Mouse (Mus musculus) gastrocnemius, postnatal 4 days (tissue): Measurements from ENCODE around the gene Dll3. TPM values are rescaled to one million over a fixed set of nuclear protein-coding genes. Genes with fewer than 3 reads are reported as not detected.

ENCODE experiments used
- DNase-seq, 2 experiments: peaks; one replicate each; pipeline ENCODE4 v3.0.0; 2021 to 2022; ENCODE audit warnings: low spot score in 2 of 2, mixed read lengths in 2 of 2
- total RNA-seq, 2 experiments: library from RNA; stranded (reverse); gene quantifications; 2 replicates each; pipeline ENCODE4 v1.2.3; 2021

Gene Dll3
- total RNA-seq, 2 experiments from 2014 or later: not detected

DNA sequence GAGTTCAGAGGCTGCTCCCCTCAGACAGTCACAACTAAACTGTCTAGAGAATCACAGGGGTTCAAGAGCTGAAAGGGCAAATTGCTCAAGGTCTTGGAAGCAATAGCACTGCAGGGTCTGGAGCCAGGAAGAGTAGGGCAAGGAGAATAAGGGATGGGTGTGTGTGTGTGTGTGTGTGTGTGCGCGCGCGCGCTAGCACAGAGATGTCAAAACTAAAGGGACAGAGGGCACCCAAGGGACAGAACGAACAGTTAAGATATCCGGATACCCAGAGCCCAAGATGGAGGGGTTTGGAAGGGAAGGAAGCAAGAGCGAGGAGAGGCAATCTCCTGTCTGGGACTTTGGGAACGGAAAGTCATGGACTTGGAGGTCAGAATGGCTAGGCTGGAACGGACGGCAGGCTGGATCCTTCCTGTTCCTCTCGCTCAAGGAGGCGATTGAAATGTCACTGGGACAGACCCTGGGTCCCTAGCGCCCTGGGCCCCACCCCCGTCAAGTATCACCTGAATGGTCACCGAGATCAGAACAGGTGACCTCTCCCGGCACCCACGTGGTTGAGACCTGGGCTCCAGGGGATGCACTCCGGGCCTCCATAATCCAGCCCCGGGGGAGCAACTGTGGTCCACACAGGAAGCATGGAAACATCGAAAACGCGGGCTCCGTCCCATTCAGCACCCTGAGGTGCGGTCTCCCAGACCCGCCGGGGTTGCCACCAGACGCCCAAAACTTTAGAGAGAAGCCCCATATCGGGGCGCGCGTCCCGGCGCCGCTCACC, 9.3 kb upstream of the Dll3 start:
- DNase-seq: no peak

DNA sequence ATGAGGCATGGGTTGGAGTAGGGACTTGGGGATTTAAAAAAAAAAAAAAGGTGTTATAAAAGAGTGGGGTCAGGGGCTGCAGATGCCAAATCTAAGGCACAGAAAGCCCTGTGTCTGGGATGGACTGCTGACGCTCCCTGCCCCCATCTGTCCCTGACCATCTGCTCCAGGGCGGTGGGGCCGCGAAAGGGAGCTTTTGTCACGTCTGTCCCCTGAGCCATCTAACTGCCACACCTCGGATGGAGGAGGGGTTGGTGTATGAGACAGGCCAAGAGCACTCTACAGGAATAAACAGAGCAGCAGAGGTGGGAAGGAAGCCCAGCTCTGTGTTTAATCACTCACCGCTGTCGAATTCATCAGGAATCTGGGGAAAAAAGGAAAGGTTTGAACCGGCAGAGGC, 7.7 kb upstream of the Dll3 start:
- DNase-seq: no peak

- no peak for DNase-seq
Measured at GRCm38 (mm10) chr7:28306216-28306615, 4.2 kb upstream of the Dll3 start.

GRCm38 (mm10) chr7:28305641-28306040, 3.6 kb upstream of the Dll3 start:
- no peak for DNase-seq

- DNase-seq: peak in 1 of 2 experiments; percentile 47
Measured at GRCm38 (mm10) chr7:28298837-28299625, 3.0 kb downstream of the Dll3 start.

DNA sequence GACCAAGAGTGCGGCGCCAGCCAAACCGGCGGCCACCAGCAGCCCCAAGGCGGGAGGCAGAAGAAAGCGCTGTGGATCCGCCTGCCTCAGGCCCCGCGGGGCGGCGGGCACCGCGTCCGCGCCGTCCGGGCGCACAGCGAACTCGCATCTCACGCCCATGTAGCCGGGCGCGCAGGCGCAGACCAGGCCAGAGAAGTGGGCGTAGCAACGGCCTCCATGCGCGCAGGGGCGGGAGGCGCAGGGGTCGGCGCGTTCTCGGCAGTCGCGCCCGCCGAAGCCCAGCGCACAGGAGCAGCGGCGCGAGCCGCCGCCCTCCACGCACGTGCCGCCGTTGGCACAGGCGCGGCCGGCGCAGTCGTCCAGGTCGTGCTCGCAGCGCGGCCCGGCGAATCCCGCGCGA, 7.6 kb downstream of the Dll3 start:
- peak; percentile 54 to 66 for DNase-seq

- DNase-seq: peak in 1 of 2 experiments; percentile 29
Measured at GRCm38 (mm10) chr7:28290638-28291590, 11.1 kb downstream of the Dll3 start, which contains the start of gene Selenov. TSS of gene Selenov (minus strand) at chr7:28291186.

DNA sequence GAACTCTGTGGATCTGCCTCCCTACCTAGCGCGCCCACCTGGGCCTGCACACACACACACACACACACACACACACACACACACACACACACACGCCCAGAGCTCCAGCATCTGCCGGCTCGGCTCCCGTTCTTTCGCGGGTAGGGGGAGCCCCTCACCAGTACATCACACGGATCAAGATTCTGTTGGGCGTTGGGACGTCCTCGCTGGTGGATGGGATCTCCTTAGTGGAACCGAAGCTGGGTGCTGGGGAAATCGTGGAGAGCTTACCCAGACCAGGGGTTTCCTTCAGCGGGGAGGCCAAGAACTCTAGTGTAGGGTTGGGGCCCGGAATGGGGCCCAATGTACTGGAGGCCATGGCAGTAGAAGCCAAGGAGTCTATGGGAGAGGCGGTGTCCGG, 11.9 kb downstream of the Dll3 start:
- DNase-seq: no peak

DNA sequence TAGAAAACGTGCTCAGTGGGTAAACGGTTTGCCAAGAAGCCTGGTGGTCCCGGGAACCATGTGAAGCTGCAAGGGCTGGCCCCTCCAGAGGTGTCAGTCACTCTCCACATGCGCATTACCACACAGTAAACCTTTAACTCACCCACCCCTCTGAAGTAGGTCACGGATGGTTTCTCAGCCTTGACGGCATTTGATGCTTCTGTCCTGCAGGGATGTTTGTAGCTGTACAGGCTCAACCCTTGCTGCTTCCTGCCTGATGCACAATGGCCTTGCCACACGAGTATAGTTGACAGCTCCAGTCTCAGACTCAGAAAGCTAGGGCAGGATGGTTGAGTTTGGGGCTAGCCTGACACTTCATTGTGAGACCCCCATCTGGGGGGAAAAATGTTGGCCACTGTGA, 21.4 kb downstream of the Dll3 start:
- no peak for DNase-seq

DNA sequence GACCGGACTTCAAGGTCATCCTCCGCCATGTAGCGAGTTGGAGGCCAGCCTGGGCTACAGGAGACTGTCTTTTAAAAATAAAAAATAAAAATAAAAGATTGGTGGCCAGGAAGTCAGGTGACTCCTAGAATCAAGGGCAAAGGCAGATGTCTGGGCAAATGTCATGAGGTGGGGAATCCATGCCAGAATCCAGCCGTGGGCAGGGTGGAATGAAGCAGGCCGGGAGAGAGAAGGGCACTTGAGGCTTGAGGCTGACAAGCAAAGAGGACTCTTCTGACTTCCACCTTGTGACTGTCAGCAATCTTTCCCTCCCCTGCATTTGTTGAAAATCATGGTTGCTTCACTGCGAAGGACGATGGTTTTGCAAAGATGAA, 23.8 kb downstream of the Dll3 start:
- no peak for DNase-seq

- peak; percentile 97 to 98 for DNase-seq
Measured at GRCm38 (mm10) chr7:28277615-28278278, 24.3 kb downstream of the Dll3 start, which contains the start of gene Eid2b. TSS of gene Eid2b (plus strand) at chr7:28277739.

- DNase-seq: no peak
Measured at GRCm38 (mm10) chr7:28277237-28277614, 24.8 kb downstream of the Dll3 start.

- DNase-seq: no peak
Measured at GRCm38 (mm10) chr7:28271761-28272160, 30.3 kb downstream of the Dll3 start.

DNA sequence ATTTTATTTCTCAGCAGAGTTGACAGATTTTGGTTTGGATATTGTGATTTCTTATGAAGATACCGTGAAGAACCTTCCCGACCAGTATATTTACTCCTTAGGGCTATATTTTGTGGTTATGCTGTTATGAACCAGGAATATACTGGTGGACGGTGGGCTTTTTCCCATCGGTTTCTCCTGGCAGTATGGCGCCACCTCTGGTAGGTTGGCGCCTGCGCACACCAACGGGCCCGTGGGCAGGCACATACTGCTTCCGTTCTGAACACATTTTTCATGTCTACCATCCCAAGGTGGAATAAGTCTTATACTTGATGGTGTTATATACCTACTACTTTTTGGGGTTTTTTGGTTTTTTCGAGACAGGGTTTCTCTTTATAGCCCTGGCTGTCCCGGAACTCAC, 32.7 kb downstream of the Dll3 start:
- no peak for DNase-seq

GRCm38 (mm10) chr7:28268576-28268975, 33.5 kb downstream of the Dll3 start:
- DNase-seq: no peak

- DNase-seq: peak in 1 of 2 experiments; percentile 61
Measured at GRCm38 (mm10) chr7:28268042-28268531, 34.0 kb downstream of the Dll3 start.

DNA sequence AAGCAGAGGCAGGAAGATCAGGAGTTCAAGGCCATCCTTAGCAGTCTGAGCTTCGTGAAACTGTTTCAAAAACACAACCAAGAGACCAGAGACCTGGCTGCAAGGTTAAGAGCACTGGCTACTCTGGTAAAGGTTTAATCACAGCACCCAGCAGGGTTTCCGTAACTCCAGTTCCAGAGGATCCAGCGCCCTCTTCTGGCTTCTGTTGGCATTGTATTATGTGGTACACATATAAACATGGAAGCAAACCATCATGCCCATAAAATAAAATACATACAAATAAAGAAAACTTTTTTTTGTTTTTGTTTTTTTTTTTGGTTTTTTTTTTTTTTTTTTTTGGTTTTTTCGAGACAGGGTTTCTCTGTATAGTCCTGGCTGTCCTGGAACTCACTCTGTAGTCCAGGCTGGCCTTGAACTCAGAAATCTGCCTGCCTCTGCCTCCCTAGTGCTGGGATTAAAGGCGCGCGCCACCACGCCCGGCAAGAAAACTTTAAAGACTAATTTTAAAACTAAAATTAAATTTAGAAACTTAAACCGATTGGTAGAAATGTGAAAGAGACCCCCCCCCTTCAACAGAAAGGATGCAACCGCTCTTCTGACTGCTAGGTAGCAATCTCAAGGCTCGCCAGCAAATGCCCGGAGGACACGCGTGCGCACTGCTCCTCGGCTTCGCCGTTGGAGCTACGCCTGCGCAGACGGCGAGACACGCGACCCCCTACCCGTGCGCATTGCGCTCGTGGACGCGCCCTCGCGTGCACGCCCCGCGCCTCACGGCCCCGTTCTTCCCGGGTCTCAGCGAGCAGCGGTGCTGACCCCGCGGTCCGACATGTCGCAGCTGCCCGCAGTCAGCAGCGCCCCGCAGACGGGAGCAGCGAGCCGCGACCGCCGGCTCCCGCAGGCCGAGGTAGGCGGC, 34.7 kb downstream of the Dll3 start, which contains the start of gene Eid2:
Eid2 (plus strand) TSS at position 753 of the 913 bp plus-strand sequence.
- peak; percentile 58 to 82 for DNase-seq

- no peak for DNase-seq
Measured at GRCm38 (mm10) chr7:28265391-28265790, 36.6 kb downstream of the Dll3 start.

DNA sequence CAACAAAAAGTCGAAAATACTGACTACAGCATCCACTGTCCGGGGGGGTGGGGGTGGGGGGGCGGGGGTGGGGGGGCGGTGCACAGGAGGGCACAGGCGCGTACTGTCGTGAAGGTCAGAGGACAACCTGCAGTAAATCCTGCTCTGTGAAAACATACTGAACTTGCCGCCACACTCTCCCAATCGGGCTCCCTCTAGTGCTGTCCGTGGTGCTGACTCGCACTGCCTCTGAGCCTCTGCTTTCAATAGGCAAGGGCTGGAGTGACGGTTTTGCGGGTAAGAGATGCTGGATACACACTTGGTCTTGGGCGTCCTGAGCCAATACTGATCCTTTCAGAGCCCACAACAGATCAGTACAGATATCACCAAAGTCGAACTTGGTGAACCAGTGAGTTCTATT, 38.3 kb downstream of the Dll3 start:
- DNase-seq: peak; percentile 50 to 74
